ENCODE assay signal across 8 mouse cellular contexts in genomic region chr15:94587826-94588715, GRCm38 (mm10). TPM values are rescaled to one million over a fixed set of nuclear protein-coding genes. Genes with fewer than 3 reads are reported as not detected.
DNase-seq lines count a peak whose midpoint lies in the region; ATAC-seq and TF ChIP-seq lines count a peak whose summit lies in the region.

No protein-coding gene starts in this region.

- peak overlapping the region; percentile 94 for H3K9ac ChIP-seq in heart, embryonic 13.5 days
- peak overlapping the region; percentile 94; the same call in 1 of the 2 replicates for H3K9ac ChIP-seq in CH12.LX (ENCODE audit: insufficient read depth, low read depth)
- H3K9ac ChIP-seq in forebrain, postnatal 0 days = no peak overlapping the region
- peak overlapping the region; percentile 32; the same call in 1 of the 2 replicates for H3K9ac ChIP-seq in liver, postnatal 0 days (replicated peaks)

- TF ChIP-seq EP300 in CH12.LX (IDR thresholded peaks at IDR 0.05; ENCODE audit: low read length) = no peak
- no peak for TF ChIP-seq EP300 in liver, postnatal 0 days (IDR thresholded peaks at IDR 0.05; ENCODE audit: low read depth)

- H3K79me2 ChIP-seq in CH12.LX (replicated peaks; ENCODE audit: control insufficient read depth, extremely low read depth, insufficient read depth, poor library complexity, severe bottlenecking) = peaks cover 31% of the 10 kb centered on the region

- no peak for TF ChIP-seq RAD21 in CH12.LX (IDR thresholded peaks at IDR 0.05; ENCODE audit: low read depth, low read length)

- H3K4me2 ChIP-seq in heart, embryonic 13.5 days = peak overlapping the region; percentile 83
- peak overlapping the region; percentile 90 for H3K4me2 ChIP-seq in CH12.LX (ENCODE audit: insufficient read depth, low read depth, poor library complexity, severe bottlenecking)
- H3K4me2 ChIP-seq in forebrain, postnatal 0 days (ENCODE audit: low read depth) = 0 out of 2 replicates have a peak overlapping the region, but pooled peaks have one; percentile 62
- H3K4me2 ChIP-seq in liver, postnatal 0 days (ENCODE audit: low read depth, low read length) = peak overlapping the region; percentile 85

- H3K27me3 ChIP-seq in heart, embryonic 13.5 days (replicated peaks) = no peaks in the 10 kb centered on the region
- H3K27me3 ChIP-seq in CH12.LX (replicated peaks) = no peaks in the 10 kb centered on the region
- H3K27me3 ChIP-seq in forebrain, postnatal 0 days (ENCODE audit: insufficient read depth, low read length) = no peaks in the 10 kb centered on the region
- H3K27me3 ChIP-seq in liver, postnatal 0 days (ENCODE audit: insufficient read depth, low read length) = no peaks in the 10 kb centered on the region

- H3K4me1 ChIP-seq in heart, embryonic 13.5 days = peaks cover 16% of the 10 kb centered on the region
- H3K4me1 ChIP-seq in CH12.LX (ENCODE audit: control insufficient read depth in 1 of 2, insufficient read depth in 2 of 2) = peaks cover 0 to 15% of the 10 kb centered on the region in 2 experiments; a peak in 2 of 4 replicates
- H3K4me1 ChIP-seq in forebrain, postnatal 0 days (ENCODE audit: insufficient read depth) = no peaks in the 10 kb centered on the region
- H3K4me1 ChIP-seq in liver, postnatal 0 days (ENCODE audit: insufficient read depth) = peaks cover 11% of the 10 kb centered on the region

- no peak overlapping the region for H3K27ac ChIP-seq in heart, embryonic 13.5 days (replicated peaks)
- no peak overlapping the region for H3K27ac ChIP-seq in CH12.LX (ENCODE audit: insufficient read depth, low read depth)
- no peak overlapping the region for H3K27ac ChIP-seq in forebrain, postnatal 0 days (ENCODE audit: low read depth, low read length)
- no peak overlapping the region for H3K27ac ChIP-seq in liver, postnatal 0 days (ENCODE audit: low read depth)

- in situ Hi-C loops in CH12.LX (cut with MboI; ENCODE audit: low pct_ligation_motif_present, low pct_unique_long_range_greater_than_20kb, low sequenced_read_pairs) = no loop called here

- intact Hi-C loops in left cerebral cortex, postnatal 36 days (cut with DNase I) = no loop called here

- no peak for TF ChIP-seq POLR2A in CH12.LX (IDR thresholded peaks at IDR 0.05; ENCODE audit: low read depth, low read length)

- ATAC-seq in heart, embryonic 13.5 days (ENCODE audit: extremely low read depth, insufficient number of reproducible peaks, low FRiP score, low TSS enrichment) = no peak
- no peak for ATAC-seq in forebrain, postnatal 0 days
- no peak for ATAC-seq in liver, postnatal 0 days

- dilution Hi-C loops in CH12.LX (cut with MboI; ENCODE audit: extremely low pct_ligation_motif_present, extremely low pct_unique_long_range_greater_than_20kb, low sequenced_read_pairs) = no loop called here

- 83% methylated on average over 9 of the region's 9 CpGs for WGBS in heart, embryonic 13.5 days
- WGBS in forebrain, postnatal 0 days = 87% methylated on average over 9 of the region's 9 CpGs
- 71% methylated on average over 9 of the region's 9 CpGs for WGBS in liver, postnatal 0 days (ENCODE audit: insufficient replicate concordance)

- TF ChIP-seq CTCF in CH12.LX (conservative IDR thresholded peaks at IDR 0.05 in 1 of 2, IDR thresholded peaks at IDR 0.05 in 1 of 2; ENCODE audit: low read depth in 2 of 2, low read length in 2 of 2) = no peak
- no peak for TF ChIP-seq CTCF in forebrain, postnatal 0 days (IDR thresholded peaks at IDR 0.05; ENCODE audit: low read depth)
- TF ChIP-seq CTCF in liver, postnatal 0 days (IDR thresholded peaks at IDR 0.05; ENCODE audit: low read depth) = no peak

- H3K36me3 ChIP-seq in heart, embryonic 13.5 days = peaks cover 38% of the 10 kb centered on the region
- peaks cover 27 to 35% of the 10 kb centered on the region in 2 experiments for H3K36me3 ChIP-seq in CH12.LX (replicated peaks in 1 of 2; ENCODE audit: control insufficient read depth in 1 of 2, insufficient read depth in 1 of 2, low read length in 1 of 2)
- peaks cover 24% of the 10 kb centered on the region for H3K36me3 ChIP-seq in forebrain, postnatal 0 days (ENCODE audit: insufficient read depth)
- peaks cover 32% of the 10 kb centered on the region for H3K36me3 ChIP-seq in liver, postnatal 0 days (replicated peaks; ENCODE audit: insufficient read depth, low read length)

- no peaks in the 10 kb centered on the region for H3K9me3 ChIP-seq in heart, embryonic 13.5 days
- H3K9me3 ChIP-seq in CH12.LX (replicated peaks; ENCODE audit: low read length) = no peaks in the 10 kb centered on the region
- no peaks in the 10 kb centered on the region for H3K9me3 ChIP-seq in forebrain, postnatal 0 days (ENCODE audit: low read length)
- H3K9me3 ChIP-seq in liver, postnatal 0 days (ENCODE audit: low read length) = no peaks in the 10 kb centered on the region

- DNase-seq in heart, postnatal 4 days = no peak
- DNase-seq in CH12.LX (ENCODE audit: extremely low read depth) = no peak
- DNase-seq in forebrain, postnatal 0 days = no peak
- no peak for DNase-seq in liver, postnatal 0 days
- no peak for DNase-seq in spleen, postnatal 36 days (ENCODE audit: low spot score in 2 of 2)
- no peak for DNase-seq in cerebellum, postnatal 36 days
- DNase-seq in left cerebral cortex, postnatal 36 days (ENCODE audit: low spot score in 2 of 2) = no peak

- peak overlapping the region; percentile 99 for H3K4me3 ChIP-seq in heart, embryonic 13.5 days
- peak overlapping the region; percentile 55 to 95 (median 89) for H3K4me3 ChIP-seq in CH12.LX (replicated peaks in 1 of 3; ENCODE audit: low read depth in 2 of 3, low read length in 2 of 3, poor library complexity in 1 of 3)
- H3K4me3 ChIP-seq in forebrain, postnatal 0 days (ENCODE audit: low read depth, low read length) = no peak overlapping the region
- H3K4me3 ChIP-seq in liver, postnatal 0 days (ENCODE audit: low read depth, low read length) = peak overlapping the region; percentile 100

TF ChIP-seq in CH12.LX, 34 proteins besides CTCF, POLR2A, EP300 and RAD21:
- TF ChIP-seq USF1 (IDR thresholded peaks at IDR 0.05; ENCODE audit: low read depth, low read length) (no peak), PAX5 (IDR thresholded peaks at IDR 0.05; ENCODE audit: low read length) (no peak), MAX (IDR thresholded peaks at IDR 0.05; ENCODE audit: low read length) (no peak), SIN3A (IDR thresholded peaks at IDR 0.05; ENCODE audit: low read length) (peak; percentile 35; the same call in 1 of the 2 replicates), ZKSCAN1 (IDR thresholded peaks at IDR 0.05; ENCODE audit: borderline replicate concordance, low read depth, low read length) (no peak), IRF4 (IDR thresholded peaks at IDR 0.05; ENCODE audit: low read depth, low read length) (no peak), NELFE (IDR thresholded peaks at IDR 0.05; ENCODE audit: low read depth, low read length) (no peak), E2F4 (IDR thresholded peaks at IDR 0.05; ENCODE audit: insufficient replicate concordance, low read depth, low read length) (no peak), CHD1 (IDR thresholded peaks at IDR 0.05; ENCODE audit: low read depth, low read length) (0 out of 2 replicates have a peak, but pooled peaks have one; percentile 83), POLR2AphosphoS2 (IDR thresholded peaks at IDR 0.05; ENCODE audit: low read depth, low read length) (no peak)

RNA-seq across cellular contexts. Expression of gene Twf1, which starts 1.6 kb away (rescaled TPM):
- 44.3 and 47.6 TPM in 2 replicates for polyA plus RNA-seq in heart, embryonic 13.5 days (2015; fragmentation: Nextera tagmentation; extraction: Ambion mirVana)
- 10 to 100 TPM; 31.1 to 39.1 TPM for total RNA-seq in heart, postnatal 4 days (2021)
- total RNA-seq in CH12.LX (2012; rRNA removed) (10.4 and 13.0 TPM in 2 replicates), CH12.LX (2014; rRNA removed) (33.4 and 37.0 TPM in 2 replicates)
- 24.7 and 30.1 TPM in 2 replicates for polyA plus RNA-seq in CH12.LX (2012; ENCODE audit: insufficient read length, low read depth)
- total RNA-seq in forebrain, postnatal 0 days (2014; rRNA removed) = 47.9 and 50.0 TPM in 2 replicates
- 64.4 and 74.9 TPM in 2 replicates for polyA plus RNA-seq in forebrain, postnatal 0 days (2015; fragmentation: Nextera tagmentation; extraction: Ambion mirVana)
- 30.7 and 31.2 TPM in 2 replicates for polyA plus RNA-seq in liver, postnatal 0 days (2015; fragmentation: Nextera tagmentation; extraction: Ambion mirVana)
- 10 to 100 TPM; 37.3 to 39.8 TPM for total RNA-seq in left cerebral cortex, postnatal 36 days (2021)

RNA-seq across cellular contexts. Expression of gene Tmem117, which starts 41.0 kb away (rescaled TPM):
- 1.2 and 1.3 TPM in 2 replicates for polyA plus RNA-seq in heart, embryonic 13.5 days (2015; fragmentation: Nextera tagmentation; extraction: Ambion mirVana)
- 1 to 10 TPM; 8.1 to 9.2 TPM for total RNA-seq in heart, postnatal 4 days (2021)
- total RNA-seq in CH12.LX (2012; rRNA removed) (not detected in 2 replicates), CH12.LX (2014; rRNA removed) (not detected in 2 replicates)
- polyA plus RNA-seq in CH12.LX (2012; ENCODE audit: insufficient read length, low read depth) = not detected in 2 replicates
- 13.8 and 15.2 TPM in 2 replicates for total RNA-seq in forebrain, postnatal 0 days (2014; rRNA removed)
- 7.6 and 11.6 TPM in 2 replicates for polyA plus RNA-seq in forebrain, postnatal 0 days (2015; fragmentation: Nextera tagmentation; extraction: Ambion mirVana)
- 0.24 TPM in 1 of 2 replicates, not detected in the other for polyA plus RNA-seq in liver, postnatal 0 days (2015; fragmentation: Nextera tagmentation; extraction: Ambion mirVana)
- total RNA-seq in left cerebral cortex, postnatal 36 days (2021) = 1 to 10 TPM; 8.0 to 8.4 TPM

RNA-seq across cellular contexts. Expression of gene Irak4, which starts 44.6 kb away (rescaled TPM):
- 3.8 and 4.3 TPM in 2 replicates for polyA plus RNA-seq in heart, embryonic 13.5 days (2015; fragmentation: Nextera tagmentation; extraction: Ambion mirVana)
- total RNA-seq in heart, postnatal 4 days (2021) = 1 to 10 TPM; 5.6 to 6.5 TPM
- total RNA-seq in CH12.LX (2012; rRNA removed) = 11.9 and 15.3 TPM in 2 replicates
- total RNA-seq in CH12.LX (2014; rRNA removed) = 7.6 and 7.7 TPM in 2 replicates
- polyA plus RNA-seq in CH12.LX (2012; ENCODE audit: insufficient read length, low read depth) = 11.6 and 14.4 TPM in 2 replicates
- 0.92 and 2.3 TPM in 2 replicates for total RNA-seq in forebrain, postnatal 0 days (2014; rRNA removed)
- 0.93 and 1.7 TPM in 2 replicates for polyA plus RNA-seq in forebrain, postnatal 0 days (2015; fragmentation: Nextera tagmentation; extraction: Ambion mirVana)
- 5.0 and 5.6 TPM in 2 replicates for polyA plus RNA-seq in liver, postnatal 0 days (2015; fragmentation: Nextera tagmentation; extraction: Ambion mirVana)
- total RNA-seq in left cerebral cortex, postnatal 36 days (2021) = 1 to 10 TPM; 1.7 to 2.0 TPM

RNA-seq across cellular contexts. Expression of gene Pus7l, which starts 44.7 kb away (rescaled TPM):
- polyA plus RNA-seq in heart, embryonic 13.5 days (2015; fragmentation: Nextera tagmentation; extraction: Ambion mirVana) = 4.0 and 4.6 TPM in 2 replicates
- total RNA-seq in heart, postnatal 4 days (2021) = 1 to 10 TPM; 2.8 to 3.0 TPM
- total RNA-seq in CH12.LX (2012; rRNA removed) (14.8 and 17.5 TPM in 2 replicates), CH12.LX (2014; rRNA removed) (16.9 and 19.5 TPM in 2 replicates)
- 15.0 and 15.2 TPM in 2 replicates for polyA plus RNA-seq in CH12.LX (2012; ENCODE audit: insufficient read length, low read depth)
- total RNA-seq in forebrain, postnatal 0 days (2014; rRNA removed) = 5.6 and 6.3 TPM in 2 replicates
- 4.9 and 5.0 TPM in 2 replicates for polyA plus RNA-seq in forebrain, postnatal 0 days (2015; fragmentation: Nextera tagmentation; extraction: Ambion mirVana)
- polyA plus RNA-seq in liver, postnatal 0 days (2015; fragmentation: Nextera tagmentation; extraction: Ambion mirVana) = 1.9 and 2.0 TPM in 2 replicates
- 1 to 10 TPM; 4.0 to 4.4 TPM for total RNA-seq in left cerebral cortex, postnatal 36 days (2021)

Comparison
In these comparisons a context has a peak if more than half of its experiments do, and no peak if none do; other contexts are left out.
1. RNA of gene Tmem117, which starts 41.0 kb away (total RNA-seq): 13.8 to 15.2 TPM in forebrain, postnatal 0 days, 8.1 to 9.2 TPM in heart, postnatal 4 days and 8.0 to 8.4 TPM in left cerebral cortex, postnatal 36 days; not detected in CH12.LX; every median in the first group is over 4 times any median in the second.
2. Peak in every context shown above with its lines, with median percentiles within 50 percentile points of each other: H3K4me2 ChIP-seq.